Mouse (Mus musculus): ENCODE results near the gene Gpa33.

GRCm38 (mm10) chr1:166139113-166139512 lies 9.1 kb downstream of the Gpa33 start:
- TF ChIP-seq EP300 (IDR thresholded peaks at IDR 0.05; ENCODE audit: low read depth) (no peak), CTCF (IDR thresholded peaks at IDR 0.05; ENCODE audit: low read depth) (no peak)
